Mouse (Mus musculus): Measurements from ENCODE around the gene Gm45021. TPM values are rescaled to one million over a fixed set of nuclear protein-coding genes. Genes with fewer than 3 reads are reported as not detected.

Gm45021 gene
- polyA plus RNA-seq, 1 experiment from 2014 or later = not detected

GRCm38 (mm10) chr6:48552918-48553317 lies 36.5 kb upstream of the Gm45021 start:
- Histone ChIP-seq H3K27me3 (ENCODE audit: control insufficient read depth, insufficient read depth, low read length) (no peaks in the 10 kb centered on the region), H3K4me2 (replicated peaks) (no peak overlapping the region), H3K4me1 (replicated peaks; ENCODE audit: control insufficient read depth, insufficient read depth, low read length) (peaks cover 18% of the 10 kb centered on the region), H3K4me3 (replicated peaks; ENCODE audit: low read length) (no peak overlapping the region), H3K36me3 (replicated peaks; ENCODE audit: control insufficient read depth, insufficient read depth) (0 out of 2 replicates have a peak, but pooled peaks cover 4% of the 10 kb centered on the region), H3K9me3 (ENCODE audit: control insufficient read depth, low read length) (no peaks in the 10 kb centered on the region), H3K27ac (no peak overlapping the region), H3K9ac (no peak overlapping the region)
- no peak for DNase-seq (ENCODE audit: low spot score)
- ATAC-seq (ENCODE audit: low FRiP score) = no peak
- WGBS = 56% methylated on average over 4 of the region's 4 CpGs

DNA sequence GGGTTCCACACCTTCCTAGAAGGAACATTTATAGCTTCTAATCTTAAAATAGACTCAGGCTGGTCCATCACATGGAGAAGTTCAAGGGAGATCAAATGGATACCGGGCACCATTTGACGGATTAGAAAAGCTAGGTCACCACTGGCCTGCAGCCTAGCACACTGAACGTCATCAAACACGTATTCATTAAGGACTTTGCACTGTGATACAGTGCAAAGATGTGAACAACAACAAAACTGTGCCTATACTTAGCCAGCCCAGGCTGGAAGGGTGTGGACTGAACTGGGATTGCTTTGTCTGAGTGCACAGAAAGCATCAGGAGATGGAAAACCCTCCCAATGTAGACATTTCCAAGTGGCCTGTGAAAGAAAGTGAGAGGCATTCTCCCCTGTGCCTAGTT lies 35.6 kb upstream of the Gm45021 start:
- ATAC-seq (ENCODE audit: low FRiP score) (0 out of 2 replicates have a peak, but pooled peaks have one; percentile 12), DNase-seq (ENCODE audit: low spot score) (peak; percentile 49)
- Histone ChIP-seq H3K4me1 (replicated peaks; ENCODE audit: control insufficient read depth, insufficient read depth, low read length) (peaks cover 18% of the 10 kb centered on the region), H3K4me3 (replicated peaks; ENCODE audit: low read length) (peak overlapping the region; percentile 53), H3K27me3 (ENCODE audit: control insufficient read depth, insufficient read depth, low read length) (no peaks in the 10 kb centered on the region), H3K4me2 (replicated peaks) (peak overlapping the region; percentile 91), H3K36me3 (replicated peaks; ENCODE audit: control insufficient read depth, insufficient read depth) (0 out of 2 replicates have a peak, but pooled peaks cover 4% of the 10 kb centered on the region), H3K27ac (peak overlapping the region; percentile 99), H3K9ac (peak overlapping the region; percentile 88), H3K9me3 (ENCODE audit: control insufficient read depth, low read length) (no peaks in the 10 kb centered on the region)
- 77% methylated on average over 4 of the region's 4 CpGs for WGBS

DNA sequence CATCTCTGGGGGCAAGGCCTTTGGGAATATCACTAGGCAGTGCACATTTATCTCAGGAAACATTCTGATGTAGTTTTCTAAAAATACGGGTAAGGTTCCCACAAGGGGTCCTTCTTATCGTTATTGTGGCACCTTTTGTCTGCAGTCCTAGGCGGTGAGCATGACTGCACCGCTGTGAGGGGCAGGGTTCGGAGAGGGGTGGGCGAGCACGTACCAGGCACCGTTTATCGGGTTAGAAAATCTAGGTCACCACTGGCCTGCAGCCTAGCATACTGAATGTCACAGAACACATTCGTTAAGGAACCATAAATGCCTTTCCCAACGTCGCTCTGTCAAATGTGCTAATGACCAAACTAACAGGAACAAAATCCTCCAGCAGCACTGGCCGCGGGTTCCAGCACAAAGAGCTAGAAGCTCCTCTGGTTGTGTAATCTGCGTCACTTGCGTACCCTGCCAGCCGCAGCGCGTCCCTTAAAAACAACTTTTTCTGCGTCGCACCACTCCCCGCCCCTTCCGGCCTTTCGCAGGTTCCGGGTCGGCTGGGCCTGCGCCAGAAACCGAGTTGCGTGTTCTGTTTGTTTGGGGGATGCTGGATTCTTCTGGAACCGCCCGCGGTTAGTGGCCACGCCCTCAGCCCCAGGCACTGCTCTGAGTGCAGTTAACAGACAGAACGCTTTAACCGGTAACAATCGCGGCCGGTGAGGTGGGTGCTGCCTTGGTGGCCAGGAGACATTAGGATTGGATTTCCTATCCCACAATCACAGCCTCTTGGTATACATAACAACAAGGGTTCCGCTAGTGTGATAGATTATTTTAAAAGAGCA lies 34.9 kb upstream of the Gm45021 start, which contains the start of gene Lrrc61:
Gene Lrrc61, plus strand, starts transcription at position 517 of the 824 bp plus-strand sequence.
- peak; percentile 95 for ATAC-seq (ENCODE audit: low FRiP score)
- Histone ChIP-seq H3K27me3 (ENCODE audit: control insufficient read depth, insufficient read depth, low read length) (no peaks in the 10 kb centered on the region), H3K4me3 (replicated peaks; ENCODE audit: low read length) (peak within 1 kb of the TSS; percentile 53), H3K9me3 (ENCODE audit: control insufficient read depth, low read length) (no peaks in the 10 kb centered on the region), H3K4me2 (replicated peaks) (peak within 1 kb of the TSS; percentile 91), H3K36me3 (replicated peaks; ENCODE audit: control insufficient read depth, insufficient read depth) (peaks cover 9% of the 10 kb centered on the region; the same call in 1 of the 2 replicates), H3K4me1 (replicated peaks; ENCODE audit: control insufficient read depth, insufficient read depth, low read length) (peaks cover 18% of the 10 kb centered on the region), H3K27ac (peak within 1 kb of the TSS; percentile 99), H3K9ac (peak within 1 kb of the TSS; percentile 88)
- peak; percentile 96 for DNase-seq (ENCODE audit: low spot score)
- WGBS = under 1% methylated on average over 39 of the region's 39 CpGs

- 28% methylated on average over 14 of the region's 14 CpGs for WGBS
Observed at GRCm38 (mm10) chr6:48555104-48555890, 34.1 kb upstream of the Gm45021 start.

GRCm38 (mm10) chr6:48555956-48556355 lies 33.5 kb upstream of the Gm45021 start:
- 84% methylated on average over 3 of the region's 3 CpGs for WGBS

More at GRCm38 (mm10) chr6:48555104-48555890, 34.1 kb upstream of the Gm45021 start:
- Histone ChIP-seq H3K4me1 (replicated peaks; ENCODE audit: control insufficient read depth, insufficient read depth, low read length) (peaks cover 18% of the 10 kb centered on the region), H3K36me3 (replicated peaks; ENCODE audit: control insufficient read depth, insufficient read depth) (peaks cover 17% of the 10 kb centered on the region), H3K4me3 (replicated peaks; ENCODE audit: low read length) (peak overlapping the region; percentile 53), H3K9me3 (ENCODE audit: control insufficient read depth, low read length) (no peaks in the 10 kb centered on the region), H3K9ac (peak overlapping the region; percentile 88), H3K27ac (peak overlapping the region; percentile 99), H3K27me3 (ENCODE audit: control insufficient read depth, insufficient read depth, low read length) (no peaks in the 10 kb centered on the region), H3K4me2 (replicated peaks) (peak overlapping the region; percentile 91)
- peak; percentile 87 for ATAC-seq (ENCODE audit: low FRiP score)
- DNase-seq (ENCODE audit: low spot score) = peak; percentile 83

GRCm38 (mm10) chr6:48565693-48566310 lies 23.6 kb upstream of the Gm45021 start:
- no peak overlapping the region for H3K27ac ChIP-seq
- H3K4me3 ChIP-seq (replicated peaks; ENCODE audit: low read length) = no peak overlapping the region
- ATAC-seq (ENCODE audit: low FRiP score) (no peak), DNase-seq (ENCODE audit: low spot score) (no peak)
- no peak overlapping the region for H3K9ac ChIP-seq
- peaks cover 50% of the 10 kb centered on the region for H3K36me3 ChIP-seq (replicated peaks; ENCODE audit: control insufficient read depth, insufficient read depth)
- no peaks in the 10 kb centered on the region for H3K9me3 ChIP-seq (ENCODE audit: control insufficient read depth, low read length)
- H3K4me1 ChIP-seq (replicated peaks; ENCODE audit: control insufficient read depth, insufficient read depth, low read length) = no peaks in the 10 kb centered on the region
- no peak overlapping the region for H3K4me2 ChIP-seq (replicated peaks)
- no peaks in the 10 kb centered on the region for H3K27me3 ChIP-seq (ENCODE audit: control insufficient read depth, insufficient read depth, low read length)
- WGBS = 99% methylated on average over 4 of the region's 4 CpGs

More at GRCm38 (mm10) chr6:48555956-48556355, 33.5 kb upstream of the Gm45021 start:
- Histone ChIP-seq H3K9ac (no peak overlapping the region), H3K27ac (no peak overlapping the region), H3K27me3 (ENCODE audit: control insufficient read depth, insufficient read depth, low read length) (no peaks in the 10 kb centered on the region), H3K4me1 (replicated peaks; ENCODE audit: control insufficient read depth, insufficient read depth, low read length) (peaks cover 18% of the 10 kb centered on the region), H3K4me3 (replicated peaks; ENCODE audit: low read length) (no peak overlapping the region; the same call in 1 of the 2 replicates), H3K9me3 (ENCODE audit: control insufficient read depth, low read length) (no peaks in the 10 kb centered on the region), H3K36me3 (replicated peaks; ENCODE audit: control insufficient read depth, insufficient read depth) (peaks cover 20% of the 10 kb centered on the region), H3K4me2 (replicated peaks) (peak overlapping the region; percentile 91)
- DNase-seq (ENCODE audit: low spot score) = no peak
- ATAC-seq (ENCODE audit: low FRiP score) = no peak

GRCm38 (mm10) chr6:48566312-48566711 lies 23.1 kb upstream of the Gm45021 start:
- no peak overlapping the region for H3K4me2 ChIP-seq (replicated peaks)
- H3K4me3 ChIP-seq (replicated peaks; ENCODE audit: low read length) = no peak overlapping the region
- no peaks in the 10 kb centered on the region for H3K4me1 ChIP-seq (replicated peaks; ENCODE audit: control insufficient read depth, insufficient read depth, low read length)
- no peak overlapping the region for H3K27ac ChIP-seq
- 56% methylated on average over 5 of the region's 5 CpGs for WGBS
- ATAC-seq (ENCODE audit: low FRiP score) (no peak; the same call in 1 of the 2 replicates), DNase-seq (ENCODE audit: low spot score) (no peak)
- H3K27me3 ChIP-seq (ENCODE audit: control insufficient read depth, insufficient read depth, low read length) = no peaks in the 10 kb centered on the region
- H3K9ac ChIP-seq = no peak overlapping the region
- H3K36me3 ChIP-seq (replicated peaks; ENCODE audit: control insufficient read depth, insufficient read depth) = peaks cover 50% of the 10 kb centered on the region
- no peaks in the 10 kb centered on the region for H3K9me3 ChIP-seq (ENCODE audit: control insufficient read depth, low read length)

DNA sequence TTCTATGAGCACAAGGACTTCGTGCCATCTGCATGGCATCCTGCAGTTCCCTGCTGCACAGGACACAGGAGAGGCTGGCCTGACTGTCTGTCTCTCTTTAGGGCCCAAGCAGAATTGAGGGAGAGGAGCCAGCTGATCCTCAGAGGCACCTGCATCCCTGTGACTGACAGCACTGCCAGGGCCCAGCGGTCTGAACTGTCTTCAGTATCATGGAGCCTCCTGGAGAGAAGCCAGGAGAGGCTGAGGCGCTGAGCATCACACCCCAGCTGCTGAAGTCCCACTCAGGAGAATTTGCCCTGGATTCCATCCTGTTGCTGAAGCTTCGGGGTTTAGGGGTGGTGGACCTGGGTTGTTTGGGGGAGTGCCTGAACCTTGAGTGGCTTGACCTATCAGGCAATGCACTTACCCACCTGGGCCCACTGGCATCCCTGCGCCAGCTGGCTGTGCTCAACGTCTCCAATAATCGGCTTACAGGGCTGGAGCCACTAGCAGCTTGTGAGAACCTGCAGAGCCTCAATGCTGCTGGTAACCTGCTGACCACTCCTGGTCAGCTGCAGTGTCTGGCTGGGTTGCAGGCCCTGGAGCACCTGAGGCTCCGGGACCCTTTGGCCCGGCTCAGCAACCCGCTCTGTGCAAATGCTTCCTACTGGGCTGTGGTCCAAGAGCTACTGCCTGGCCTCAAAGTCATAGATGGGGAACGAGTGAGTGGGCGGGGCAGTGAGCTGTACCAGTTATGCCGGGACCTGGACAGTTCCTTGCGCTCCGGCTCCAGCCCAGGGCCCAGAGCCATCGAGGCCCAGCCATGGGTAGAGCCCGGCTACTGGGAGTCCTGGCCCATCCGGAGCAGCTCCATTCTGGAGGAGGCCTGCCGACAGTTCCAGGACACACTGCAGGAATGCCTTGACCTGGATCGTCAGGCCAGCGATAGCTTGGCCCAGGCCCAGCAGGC lies 21.1 kb upstream of the Gm45021 start:
- Histone ChIP-seq H3K27ac (no peak overlapping the region), H3K9me3 (ENCODE audit: control insufficient read depth, low read length) (no peaks in the 10 kb centered on the region)

More for the DNA sequence above, 21.1 kb upstream of the Gm45021 start:
- H3K27me3 ChIP-seq (ENCODE audit: control insufficient read depth, insufficient read depth, low read length) = no peaks in the 10 kb centered on the region
- no peak overlapping the region for H3K4me2 ChIP-seq (replicated peaks)
- ATAC-seq (ENCODE audit: low FRiP score) = peak; percentile 41; the same call in 1 of the 2 replicates
- H3K36me3 ChIP-seq (replicated peaks; ENCODE audit: control insufficient read depth, insufficient read depth) = peaks cover 42% of the 10 kb centered on the region
- H3K4me1 ChIP-seq (replicated peaks; ENCODE audit: control insufficient read depth, insufficient read depth, low read length) = no peaks in the 10 kb centered on the region
- no peak overlapping the region for H3K9ac ChIP-seq
- WGBS = 89% methylated on average over 21 of the region's 21 CpGs
- no peak for DNase-seq (ENCODE audit: low spot score)
- H3K4me3 ChIP-seq (replicated peaks; ENCODE audit: low read length) = no peak overlapping the region
